Mouse (Mus musculus): ENCODE measurements around the gene Slit2.

DNA sequence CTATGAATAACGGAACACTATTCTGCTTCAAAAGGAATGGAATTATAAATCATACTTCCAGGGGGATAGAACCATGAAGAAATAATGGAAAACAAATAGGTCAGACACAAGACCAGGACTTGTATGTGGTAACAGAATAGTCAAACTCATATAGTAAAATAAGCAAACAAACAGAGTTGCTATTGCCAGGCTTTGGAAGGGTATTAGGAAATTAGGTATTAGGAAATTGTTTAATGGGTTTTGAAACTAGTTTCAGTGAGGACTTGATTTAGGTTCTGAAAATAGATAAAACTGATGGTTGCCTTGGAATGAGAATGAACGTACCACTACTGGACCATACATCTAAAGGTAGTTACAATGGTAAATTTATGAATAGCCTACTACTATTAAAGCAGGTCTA, 346.8 kb downstream of the Slit2 start:
- no peak for TF ChIP-seq POLR2A (IDR thresholded peaks at IDR 0.05; ENCODE audit: control insufficient read depth, low read depth, low read length)
- no peak for TF ChIP-seq CTCF (IDR thresholded peaks at IDR 0.05; ENCODE audit: control insufficient read depth, insufficient read depth, insufficient replicate concordance, low read depth, low read length)

Measured in testis, adult 2 months (tissue).